Mouse (Mus musculus) E14TG2a.4 (cell line): Measurements from ENCODE around the gene Sirt2.

Experiments used
- CTCF ChIP-seq: conservative IDR thresholded peaks from 2 replicates; pipeline ENCODE4 v1.5.1; 2014; ENCODE audit warnings: low read length
- NANOG ChIP-seq: IDR thresholded peaks from 2 replicates; pipeline ENCODE4 v1.6.1; 2014; ENCODE audit warnings: borderline replicate concordance, low read length, mixed read lengths

DNA sequence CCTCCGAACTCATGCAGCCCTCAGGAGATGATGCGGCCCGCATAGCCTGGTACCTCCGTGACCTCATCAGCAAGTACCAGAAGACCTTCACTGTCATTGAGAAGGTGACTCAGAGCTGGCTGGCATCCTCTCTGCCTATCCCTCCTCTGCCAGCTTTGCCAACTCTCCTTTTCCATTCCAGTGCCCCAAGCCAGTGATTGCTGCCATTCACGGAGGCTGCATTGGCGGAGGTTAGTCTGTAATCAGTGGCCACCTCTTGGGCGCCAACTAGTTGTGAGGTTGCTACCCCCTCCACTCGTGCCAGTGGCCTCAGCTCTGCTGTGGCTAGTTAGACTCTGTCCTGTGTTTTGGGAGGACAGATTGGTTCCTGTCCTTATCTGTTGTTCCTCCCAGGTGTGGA lies 63.3 kb downstream of the Sirt2 start:
- TF ChIP-seq CTCF (no peak), NANOG (no peak)
